Mouse (Mus musculus) v-Abl transformed pro-B cells (cell line): Measurements from ENCODE around the gene Pitpna.
"Not testable (repeated sequence)": the region's sequence is repeated elsewhere in the genome, so short reads cannot be mapped to it uniquely, and the experiment has no call there.

Experiments used
- in situ Hi-C, 2 experiments: fragments of 400-800 bp; cut with MboI; formaldehyde crosslinking; loops; one replicate each; pipeline ENCODE4 v1.15.1; 2025; ENCODE audit not compliant: unreplicated experiment in 2 of 2

Pitpna gene

DNA sequence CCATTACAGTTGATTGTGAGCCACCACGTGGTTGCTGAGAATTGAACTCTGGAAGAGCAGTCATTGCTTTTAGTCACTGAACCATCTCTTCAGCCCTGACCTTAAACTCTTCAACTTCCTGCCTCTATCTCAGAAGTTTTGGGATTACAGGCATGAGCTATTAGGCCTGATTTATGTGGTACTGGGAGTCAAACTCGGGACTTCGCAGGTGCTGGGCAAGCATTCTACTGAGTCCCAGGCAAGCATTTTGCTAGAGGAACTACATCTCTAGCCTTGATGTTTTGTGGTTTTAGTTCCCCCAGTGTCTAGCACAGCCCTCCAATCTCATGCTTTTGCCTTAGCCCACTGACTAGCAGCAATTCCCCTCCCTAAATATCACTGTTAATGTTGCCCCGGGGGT lies 2.8 kb upstream of the Pitpna start:
- in situ Hi-C loops: no loop called here

DNA sequence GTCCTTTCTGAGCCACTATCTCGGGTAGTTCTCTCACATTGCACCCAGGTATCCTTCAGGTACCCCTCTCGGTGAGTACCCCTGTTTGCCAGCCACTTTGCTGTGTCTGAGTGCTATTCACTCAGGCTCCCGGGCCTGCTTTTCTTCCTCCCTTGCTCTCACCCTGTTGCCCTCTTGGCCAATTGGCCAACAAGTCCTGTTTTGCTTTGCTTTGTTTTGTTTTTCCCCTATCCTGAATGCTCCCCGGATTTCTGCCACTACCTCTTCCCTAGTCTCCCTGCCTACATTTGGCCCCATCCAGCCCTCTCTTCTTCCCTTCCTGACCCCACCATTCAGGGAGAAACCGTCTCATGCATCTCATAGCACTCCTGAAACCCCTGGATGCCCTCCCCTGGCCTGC lies 1.9 kb upstream of the Pitpna start:
- in situ Hi-C loops: no loop called here

DNA sequence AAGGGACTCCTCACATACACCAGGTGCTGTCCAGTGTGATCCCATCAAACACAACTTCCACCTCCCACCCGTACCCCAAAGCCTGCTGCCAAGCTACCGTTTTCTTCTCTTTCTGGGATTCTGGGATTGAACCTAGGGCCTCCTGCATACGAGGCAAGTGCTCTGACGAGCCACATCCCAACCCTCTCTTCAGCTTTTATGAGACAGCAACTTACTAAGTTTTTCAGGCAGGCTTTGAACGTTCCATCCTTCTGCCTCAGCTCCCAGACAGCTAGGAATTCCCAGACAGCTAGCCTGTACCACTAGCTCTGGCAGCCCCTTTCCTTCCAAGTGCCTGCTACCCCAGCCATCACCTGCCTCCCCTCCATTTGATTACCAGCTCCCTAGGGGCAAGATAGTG lies 934 bp upstream of the Pitpna start:
- in situ Hi-C loops: no loop called here

GRCm38 (mm10) chr11:75588285-75588941 lies 516 bp downstream of the Pitpna start:
- in situ Hi-C loops: no loop called here

GRCm38 (mm10) chr11:75592612-75593011 lies 4.7 kb downstream of the Pitpna start:
- in situ Hi-C loops: no loop called here

DNA sequence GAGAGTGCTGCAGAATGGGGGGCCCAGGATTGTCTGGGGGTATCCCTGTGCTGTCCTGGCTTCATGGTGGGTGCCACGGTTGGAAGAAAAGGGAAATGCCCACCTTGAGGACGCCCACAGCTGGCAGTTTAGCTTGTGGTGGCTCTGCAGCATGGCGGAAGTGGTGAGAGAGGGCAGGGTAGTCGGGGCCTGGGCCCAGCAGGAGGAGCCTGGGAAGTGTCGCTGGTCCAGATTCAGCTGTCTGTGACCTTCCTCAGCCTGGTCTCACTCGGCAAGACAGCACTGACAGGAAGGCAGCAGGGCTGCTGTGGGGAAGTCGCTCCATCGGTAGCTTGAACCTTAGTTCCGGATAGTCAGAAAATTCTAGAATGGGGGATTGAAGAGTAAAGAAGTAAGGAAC lies 6.5 kb downstream of the Pitpna start:
- in situ Hi-C loops: no loop called here

GRCm38 (mm10) chr11:75595404-75595803 lies 7.5 kb downstream of the Pitpna start:
- in situ Hi-C loops: no loop called here

DNA sequence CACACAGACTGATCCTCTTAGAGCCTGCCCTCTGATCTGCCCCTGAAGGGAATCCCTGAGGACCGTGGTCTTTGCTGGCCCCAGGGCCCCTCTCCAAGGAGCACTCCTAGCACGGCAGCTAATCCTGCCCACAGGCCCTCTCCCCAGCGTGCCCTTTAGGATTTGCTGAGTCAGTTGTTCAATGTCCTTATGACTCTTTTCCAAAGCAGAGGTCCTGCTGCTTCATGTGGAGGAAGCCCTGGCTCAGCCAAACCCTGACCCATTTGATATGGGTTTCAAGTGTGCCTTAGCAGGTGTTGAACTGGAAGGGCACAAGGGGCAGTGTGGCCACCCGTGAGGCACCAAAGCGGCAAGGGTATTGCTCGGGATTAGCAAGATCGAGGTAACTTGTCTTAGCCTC lies 7.9 kb downstream of the Pitpna start:
- in situ Hi-C loops: no loop called here

- in situ Hi-C loops: no loop called here
These were observed 8.9 kb downstream of the Pitpna start for GRCm38 (mm10) chr11:75596726-75597255.

GRCm38 (mm10) chr11:75598004-75598403 lies 10.1 kb downstream of the Pitpna start:
- in situ Hi-C loops: no loop called here

- in situ Hi-C loops: not testable (repeated sequence)
These were observed 11.9 kb downstream of the Pitpna start for GRCm38 (mm10) chr11:75599802-75600201.

- in situ Hi-C loops: no loop called here
These were observed 16.9 kb downstream of the Pitpna start for GRCm38 (mm10) chr11:75604826-75605225.

GRCm38 (mm10) chr11:75605318-75605717 lies 17.4 kb downstream of the Pitpna start:
- in situ Hi-C loops: no loop called here

GRCm38 (mm10) chr11:75608776-75609175 lies 20.9 kb downstream of the Pitpna start:
- in situ Hi-C loops: no loop called here

GRCm38 (mm10) chr11:75610021-75610420 lies 22.1 kb downstream of the Pitpna start:
- in situ Hi-C loops: no loop called here

- in situ Hi-C loops: no loop called here
These were observed 26.9 kb downstream of the Pitpna start for GRCm38 (mm10) chr11:75614769-75615168.

DNA sequence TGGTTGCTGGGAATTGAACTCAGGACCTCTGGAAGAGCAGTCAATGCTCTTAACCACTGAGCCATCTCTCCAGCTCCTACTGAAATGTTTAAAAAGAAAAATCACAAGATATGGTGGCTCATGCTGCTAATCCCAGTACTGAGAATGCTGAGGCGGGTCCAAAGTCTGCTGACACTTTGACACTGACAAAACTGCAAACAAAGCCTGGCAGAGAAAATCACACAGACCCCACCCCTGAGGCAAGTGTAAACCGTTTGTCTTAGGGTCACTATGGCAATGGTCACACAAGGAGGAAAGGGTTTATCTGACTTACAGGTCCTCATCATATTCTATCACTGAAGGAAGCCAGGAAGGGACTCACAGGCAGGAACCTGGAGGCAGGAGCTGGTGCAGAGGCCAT lies 27.7 kb downstream of the Pitpna start:
- in situ Hi-C loops: no loop called here

- in situ Hi-C loops: no loop called here
These were observed 31.2 kb downstream of the Pitpna start for GRCm38 (mm10) chr11:75619133-75619532.

DNA sequence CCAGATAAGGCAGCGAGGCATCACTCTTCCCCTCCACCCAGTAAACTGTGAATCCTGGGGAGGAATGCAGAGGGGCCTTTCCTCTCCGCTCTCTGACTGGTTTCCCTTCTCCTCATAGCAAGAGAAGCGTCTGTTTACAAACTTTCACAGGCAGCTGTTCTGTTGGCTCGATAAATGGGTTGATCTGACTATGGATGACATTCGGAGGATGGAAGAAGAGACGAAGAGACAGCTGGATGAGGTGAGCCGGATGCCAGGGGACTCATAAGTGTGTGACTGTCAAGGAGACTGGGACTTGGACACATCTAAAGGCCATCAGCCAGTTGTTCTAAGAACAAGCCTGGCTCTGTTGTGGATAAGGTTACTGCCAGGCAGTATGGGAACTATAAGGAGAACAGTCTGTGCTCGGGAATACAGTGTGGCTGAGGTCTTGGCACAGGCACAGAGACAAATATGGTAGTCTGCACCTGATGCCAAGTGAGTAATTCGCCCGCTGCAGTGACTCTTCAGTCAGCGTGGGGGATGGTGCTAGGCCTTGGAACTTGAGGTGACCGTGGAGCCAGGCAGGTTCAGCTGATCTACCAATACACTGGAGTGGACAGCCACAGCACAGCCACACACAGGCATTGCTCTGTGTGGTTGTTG lies 32.4 kb downstream of the Pitpna start:
- in situ Hi-C loops: no loop called here

DNA sequence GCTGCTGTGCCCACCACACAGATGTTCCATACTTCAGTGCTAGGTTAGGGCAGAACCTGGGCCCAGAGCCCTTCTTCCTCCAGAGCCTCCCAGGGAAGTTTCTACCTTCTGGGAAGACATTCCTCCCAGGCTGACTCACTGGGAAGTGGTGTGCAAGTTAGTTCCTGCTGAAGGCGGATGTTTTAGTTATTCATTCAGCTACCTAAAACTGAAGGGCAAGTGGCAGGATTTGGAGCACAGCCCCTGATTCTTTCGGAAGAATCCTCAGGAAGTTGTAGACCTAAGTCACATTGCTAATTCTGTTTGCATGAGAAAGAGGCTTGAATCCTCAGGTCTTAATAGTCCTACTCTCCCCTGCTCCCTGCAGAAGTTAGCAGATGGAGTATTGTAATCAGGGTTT lies 33.5 kb downstream of the Pitpna start:
- in situ Hi-C loops: no loop called here

DNA sequence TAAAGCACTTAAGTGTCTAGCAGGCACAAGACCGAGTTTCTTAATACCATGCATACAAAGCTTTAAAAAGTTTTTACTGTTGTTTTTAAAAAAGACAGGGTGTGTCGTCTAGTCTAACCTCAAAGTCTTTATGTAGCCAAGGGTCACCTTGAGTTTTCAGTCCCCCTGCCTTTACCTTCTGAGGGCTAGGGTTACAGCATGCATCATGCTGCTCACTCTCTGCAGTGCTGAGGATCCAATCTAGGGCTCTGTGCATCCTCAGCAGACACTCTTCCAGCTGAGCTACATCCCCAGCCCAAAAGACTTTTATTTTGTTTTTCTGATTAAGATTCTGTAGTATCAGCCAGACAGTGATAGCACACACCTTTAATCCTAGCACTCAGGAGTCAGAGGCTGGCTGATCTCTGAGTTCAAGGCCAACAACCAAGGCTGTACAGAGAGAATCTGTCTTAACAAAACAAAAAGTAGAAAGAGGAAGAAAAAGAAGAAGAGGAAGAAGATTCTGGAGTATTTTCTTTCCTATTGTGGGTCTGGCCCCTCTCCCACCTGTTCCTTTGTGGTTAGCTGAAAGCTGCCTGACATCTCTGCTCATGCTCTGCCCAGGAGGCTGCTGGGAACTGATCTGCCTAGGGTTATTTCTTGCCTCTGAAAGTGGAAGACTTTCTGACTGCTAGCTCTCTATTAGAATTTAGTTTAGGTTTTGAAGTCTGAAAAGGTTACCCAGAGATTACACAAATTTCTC lies 34.9 kb downstream of the Pitpna start:
- in situ Hi-C loops: no loop called here
